Mouse (Mus musculus) thymus, postnatal 25 days (tissue): ENCODE data around the gene Lefty1.
A peak's percentile ranks its signal among the peaks of the same experiment; 100 is the strongest.
"Not testable (repeated sequence)": the region's sequence is repeated elsewhere in the genome, so short reads cannot be mapped to it uniquely, and the experiment has no call there.

Experiments
- DNase-seq: peaks from one replicate; pipeline ENCODE4 v3.0.0; 2022

Lefty1 gene

DNA sequence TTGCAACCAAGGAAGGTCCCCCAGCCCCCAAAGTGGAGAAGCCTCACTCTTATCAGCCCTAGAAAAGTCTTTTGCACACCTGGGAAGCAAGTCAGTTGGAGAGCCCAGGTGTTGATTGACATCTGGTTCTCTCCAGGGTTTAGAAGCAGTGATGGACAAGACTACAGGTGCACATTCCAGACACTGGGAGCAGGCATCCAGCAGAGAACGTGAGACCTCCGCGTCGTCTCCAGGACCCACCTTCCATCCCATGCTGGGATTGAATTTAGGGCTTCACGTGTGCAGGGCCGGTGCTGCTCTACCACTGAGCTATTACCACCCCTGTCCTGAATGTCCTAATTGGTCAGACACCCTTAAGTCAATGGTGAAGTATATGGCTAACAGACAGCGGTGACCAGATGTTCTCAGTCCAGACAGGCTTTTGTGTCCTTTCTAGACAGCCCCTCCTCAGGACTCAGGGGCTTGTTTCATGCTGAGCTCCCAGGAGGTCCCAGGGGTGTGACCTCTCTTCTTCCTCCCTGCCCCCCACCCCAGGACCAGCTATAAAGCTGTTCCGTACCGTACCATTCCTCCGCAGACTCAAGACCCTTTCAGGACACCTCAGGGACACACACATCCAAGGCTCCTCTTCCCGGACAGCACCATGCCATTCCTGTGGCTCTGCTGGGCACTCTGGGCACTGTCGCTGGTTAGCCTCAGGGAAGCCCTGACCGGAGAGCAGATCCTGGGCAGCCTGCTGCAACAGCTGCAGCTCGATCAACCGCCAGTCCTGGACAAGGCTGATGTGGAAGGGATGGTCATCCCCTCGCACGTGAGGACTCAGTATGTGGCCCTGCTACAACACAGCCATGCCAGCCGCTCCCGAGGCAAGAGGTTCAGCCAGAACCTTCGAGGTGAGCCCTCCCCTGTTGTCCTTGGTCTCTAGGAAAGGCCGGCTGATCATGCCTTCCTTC lies at the start of gene Lefty1:
Gene Lefty1 (plus strand): TSS at position 556 of the 953 bp plus-strand sequence.
- DNase-seq: no peak

DNA sequence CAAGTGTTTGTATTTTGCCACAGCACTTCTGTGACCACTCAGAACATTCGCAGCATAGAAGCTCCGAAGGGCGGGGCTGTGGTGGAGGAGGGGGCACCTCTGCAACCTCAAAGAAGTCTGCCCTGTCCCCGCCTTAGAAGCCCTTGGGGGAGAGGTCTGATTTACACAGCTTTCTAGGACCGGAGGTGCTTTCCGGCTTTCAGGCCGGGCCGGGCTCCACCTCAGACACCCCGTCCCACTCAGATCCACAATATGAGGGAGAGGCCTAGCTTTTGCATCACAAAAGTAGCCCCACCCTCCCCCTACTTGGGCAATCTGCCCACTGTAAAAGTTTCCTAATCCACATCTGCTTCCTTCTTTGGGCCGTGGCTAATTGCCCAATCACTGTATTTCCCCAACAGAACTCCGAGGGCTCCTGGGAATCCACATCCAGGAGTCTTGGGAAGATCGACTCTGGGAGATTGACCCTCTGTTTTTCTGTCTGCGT lies 46.2 kb upstream of the Lefty1 start:
- no peak for DNase-seq

DNA sequence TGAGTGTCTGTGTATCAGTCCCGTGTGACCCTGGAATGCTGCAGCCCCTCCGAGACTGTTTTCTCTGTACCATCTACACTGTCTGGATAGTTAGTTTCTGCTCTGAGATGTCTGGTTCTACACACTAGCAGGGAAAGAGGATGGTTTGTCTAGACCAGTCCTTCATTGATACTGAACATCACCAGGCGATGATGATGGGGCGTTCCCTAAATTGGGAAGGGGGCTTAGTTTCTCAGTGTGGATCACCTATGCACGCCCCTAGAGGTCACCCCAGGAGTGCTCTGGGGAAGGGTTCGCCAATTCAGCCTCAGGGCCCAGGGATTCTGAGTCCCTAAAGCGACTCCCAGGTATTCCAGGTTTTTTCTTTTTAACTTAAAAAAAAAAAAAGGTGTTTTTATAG lies 45.6 kb upstream of the Lefty1 start:
- DNase-seq: no peak

DNA sequence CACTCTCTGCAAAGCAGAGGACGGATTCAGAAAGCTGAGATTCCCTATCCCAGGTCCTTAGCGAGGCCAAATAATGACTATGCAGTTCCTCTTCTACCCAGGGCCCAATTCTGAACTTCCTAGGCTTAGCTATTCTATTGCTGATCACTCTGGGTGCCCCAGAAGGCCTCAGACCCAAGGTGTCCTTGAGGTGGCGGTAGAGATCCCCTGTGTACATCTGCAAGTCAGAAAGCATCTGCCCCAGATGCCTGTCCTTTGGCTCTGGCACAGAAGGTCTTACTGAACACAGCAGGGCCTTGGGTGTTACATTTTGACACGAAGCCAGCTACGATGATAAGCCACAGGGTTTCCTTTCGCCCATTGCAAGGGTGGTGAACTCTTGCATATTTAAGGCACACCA lies 45.0 kb upstream of the Lefty1 start:
- DNase-seq: peak; percentile 74

DNA sequence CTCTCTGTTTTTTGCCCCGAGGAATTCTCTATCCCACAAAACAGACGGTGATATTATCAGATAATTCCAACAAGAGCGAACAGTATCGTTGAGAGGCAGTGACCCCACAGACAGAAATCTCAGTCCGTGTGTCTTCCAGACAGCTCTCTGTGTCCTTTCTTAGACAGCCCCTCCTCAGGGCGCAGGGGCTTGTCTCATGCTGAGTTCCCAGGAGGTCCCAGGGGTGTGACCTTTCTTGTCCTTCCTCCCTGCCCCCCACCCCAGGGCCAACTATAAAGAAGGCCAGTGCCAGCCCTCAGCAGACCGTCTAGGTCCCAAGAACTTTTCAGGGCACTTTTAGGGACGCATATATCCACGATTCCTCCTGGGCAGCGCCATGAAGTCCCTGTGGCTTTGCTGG lies 42.0 kb upstream of the Lefty1 start, which contains the start of gene Lefty2:
Gene Lefty2 (plus strand): TSS at position 301 of the 400 bp plus-strand sequence.
- no peak for DNase-seq

DNA sequence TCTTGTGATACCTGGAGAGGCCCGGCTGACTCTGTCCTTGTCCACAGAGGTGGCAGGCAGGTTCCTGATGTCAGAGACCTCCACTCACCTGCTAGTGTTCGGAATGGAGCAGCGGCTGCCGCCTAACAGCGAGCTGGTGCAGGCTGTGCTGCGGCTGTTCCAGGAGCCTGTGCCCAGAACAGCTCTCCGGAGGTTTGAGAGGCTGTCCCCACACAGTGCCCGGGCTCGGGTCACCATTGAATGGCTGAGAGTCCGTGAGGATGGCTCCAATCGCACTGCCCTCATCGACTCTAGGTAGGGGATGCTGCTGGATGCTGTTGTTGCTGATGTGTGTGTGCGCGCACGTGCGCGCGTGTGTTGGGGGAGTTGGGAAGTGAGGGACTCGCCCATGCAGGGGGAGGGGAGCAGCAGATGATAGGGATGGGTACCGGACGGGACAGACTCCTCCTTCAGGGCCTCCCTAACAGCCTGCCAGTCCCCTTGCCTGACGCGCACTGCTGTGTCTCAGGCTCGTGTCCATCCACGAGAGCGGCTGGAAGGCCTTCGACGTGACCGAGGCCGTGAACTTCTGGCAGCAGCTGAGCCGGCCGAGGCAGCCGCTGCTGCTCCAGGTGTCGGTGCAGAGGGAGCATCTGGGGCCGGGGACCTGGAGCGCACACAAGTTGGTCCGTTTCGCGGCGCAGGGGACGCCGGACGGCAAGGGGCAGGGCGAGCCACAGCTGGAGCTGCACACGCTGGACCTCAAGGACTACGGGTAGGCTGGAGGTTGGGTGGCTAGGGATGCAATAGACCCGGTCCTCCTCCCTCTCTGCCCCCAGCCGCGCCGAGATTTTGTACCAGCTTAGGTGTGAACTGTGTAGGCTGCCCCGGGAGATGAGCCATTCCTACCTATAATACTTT lies 40.5 kb upstream of the Lefty1 start:
- not testable (repeated sequence) for DNase-seq

DNA sequence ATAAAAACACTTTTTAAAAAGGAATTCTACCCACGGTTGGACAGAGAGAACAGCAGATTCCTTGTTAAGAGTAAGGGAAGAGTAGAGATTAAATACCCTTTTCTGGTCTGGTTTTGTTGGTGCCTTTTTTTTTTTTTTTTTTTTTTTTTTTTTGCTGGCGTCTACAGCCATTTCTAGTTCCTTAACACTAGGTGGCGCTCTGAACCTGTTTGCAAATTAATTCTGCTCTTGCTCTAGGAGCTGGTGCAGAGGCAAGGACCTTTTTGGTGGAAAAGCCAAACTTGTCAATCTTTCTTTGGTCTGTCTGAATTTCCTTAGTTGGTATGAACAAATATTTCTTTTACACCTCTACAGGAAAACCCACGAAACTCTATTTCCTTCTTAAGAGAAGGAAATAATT lies 33.7 kb upstream of the Lefty1 start:
- DNase-seq: no peak

DNA sequence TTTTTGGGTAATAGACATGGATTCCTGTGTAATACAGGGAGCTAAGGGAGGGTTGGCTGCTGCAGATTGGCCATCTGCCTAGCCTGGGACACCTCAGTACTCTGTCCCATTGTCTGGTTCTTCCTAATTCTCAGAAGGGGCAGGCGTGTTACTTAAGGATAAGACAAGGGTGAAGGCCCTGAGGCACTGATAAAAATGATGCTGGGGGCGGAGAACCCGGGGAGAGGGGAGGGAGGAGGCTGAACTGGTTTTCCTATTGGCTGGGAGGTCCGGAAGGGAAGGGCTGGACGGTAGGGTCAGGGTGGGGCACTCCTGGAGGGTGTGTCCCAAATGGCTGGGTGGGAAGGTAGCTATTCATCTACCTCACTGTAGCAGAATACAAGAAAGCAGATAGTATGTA lies 31.9 kb upstream of the Lefty1 start:
- DNase-seq: no peak

DNA sequence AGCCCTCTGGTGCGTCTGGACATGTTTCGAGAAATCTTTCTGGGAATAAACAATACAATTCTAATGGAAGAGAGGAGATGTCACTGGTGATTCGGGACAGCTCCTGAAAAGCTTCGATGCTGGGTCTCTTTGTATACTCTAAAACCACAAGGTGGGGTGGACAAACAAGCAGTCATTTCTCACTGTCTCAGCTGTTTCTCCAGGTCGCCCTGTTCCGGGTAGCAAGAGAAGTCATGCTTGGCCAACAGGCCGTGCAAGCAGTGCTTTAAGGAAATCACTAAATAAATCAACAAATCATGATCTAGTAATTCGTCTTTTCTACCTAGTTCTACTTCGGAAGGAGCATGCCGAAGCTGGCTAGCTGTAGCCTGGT lies 31.2 kb upstream of the Lefty1 start:
- no peak for DNase-seq

DNA sequence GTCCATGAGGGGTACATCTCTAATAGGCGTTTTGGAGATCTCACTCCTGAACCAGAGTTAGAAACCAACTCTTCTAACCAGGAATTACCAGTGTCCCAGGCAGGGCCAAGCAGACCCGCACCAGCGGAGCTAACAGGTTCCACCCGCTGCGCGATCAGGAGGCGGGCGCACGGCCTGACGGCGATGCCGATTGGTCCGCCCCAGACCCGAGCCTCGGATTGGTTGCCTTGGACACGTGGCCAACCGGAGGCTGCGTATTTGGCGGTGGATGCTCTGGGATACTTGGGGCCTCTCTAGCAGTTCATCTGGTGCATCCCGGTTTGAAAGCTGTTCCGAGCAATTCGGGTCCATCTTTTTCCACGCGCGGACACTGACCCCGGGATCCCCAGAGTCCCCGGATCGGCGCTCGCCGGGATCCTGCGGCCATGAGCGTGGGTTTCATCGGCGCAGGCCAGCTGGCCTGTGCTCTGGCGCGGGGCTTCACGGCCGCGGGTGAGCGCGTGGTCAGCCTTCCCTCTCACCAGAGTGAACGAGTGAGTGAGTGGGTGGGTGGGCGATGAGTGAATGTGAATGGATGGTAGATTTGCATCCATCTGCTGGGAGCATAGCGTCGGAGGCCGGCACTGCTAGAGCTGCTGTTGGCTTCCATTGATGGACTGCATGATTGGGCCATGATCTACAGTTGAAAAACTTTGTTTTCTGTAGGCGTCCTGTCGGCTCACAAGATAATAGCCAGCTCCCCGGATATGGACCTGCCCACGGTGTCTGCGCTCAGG lies 30.6 kb upstream of the Lefty1 start, which contains the start of gene Pycr2:
Gene Pycr2 (plus strand): TSS at position 255 of the 776 bp plus-strand sequence.
- peak; percentile 95 for DNase-seq

DNA sequence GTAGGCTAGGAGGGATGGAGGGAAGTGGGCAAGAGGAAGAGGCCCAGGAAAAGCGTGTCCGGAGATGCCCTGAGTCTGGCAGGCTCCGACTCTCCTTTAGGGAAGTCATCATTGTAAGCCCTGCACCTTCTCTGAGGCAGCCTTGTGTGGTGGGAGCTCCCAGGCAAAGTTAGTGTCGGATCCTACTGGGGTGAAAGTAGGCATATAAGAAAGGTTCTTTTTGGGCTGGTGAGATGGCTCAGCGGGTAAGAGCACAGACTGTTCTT lies 30.1 kb upstream of the Lefty1 start:
- no peak for DNase-seq

DNA sequence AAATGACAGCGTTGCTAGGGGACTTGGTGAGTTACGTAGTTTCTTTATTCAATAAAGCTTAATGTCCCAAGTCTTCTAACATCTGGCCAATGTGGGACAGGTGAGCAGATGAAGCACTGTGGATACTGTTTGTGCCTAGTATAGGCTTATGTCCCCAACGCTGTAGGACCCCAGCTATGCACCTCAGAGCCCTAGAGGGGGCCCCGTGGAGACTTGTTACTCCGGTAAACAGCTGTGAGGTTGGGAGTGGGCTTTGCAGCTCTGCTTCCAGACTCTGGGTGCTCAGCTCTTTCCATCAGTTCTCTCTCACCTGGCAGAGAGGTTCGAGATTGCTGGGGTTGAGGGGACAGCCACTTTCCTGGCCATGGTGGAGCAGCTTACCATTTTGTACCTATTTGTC lies 29.5 kb upstream of the Lefty1 start:
- peak; percentile 37 for DNase-seq

DNA sequence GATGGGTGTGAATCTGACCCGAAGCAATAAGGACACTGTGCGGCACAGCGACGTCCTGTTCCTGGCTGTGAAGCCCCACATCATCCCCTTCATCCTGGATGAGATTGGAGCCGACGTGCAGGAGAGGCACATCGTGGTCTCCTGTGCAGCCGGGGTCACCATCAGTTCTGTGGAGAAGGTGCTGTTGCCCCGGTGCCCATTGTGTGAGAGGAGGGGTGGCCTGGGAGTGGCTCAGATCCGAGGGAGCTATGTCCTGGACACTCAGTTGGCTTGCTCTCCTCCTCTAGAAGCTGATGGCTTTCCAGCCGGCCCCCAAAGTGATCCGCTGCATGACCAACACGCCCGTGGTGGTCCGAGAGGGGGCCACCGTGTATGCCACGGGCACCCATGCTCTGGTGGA lies 28.9 kb upstream of the Lefty1 start:
- DNase-seq: no peak

DNA sequence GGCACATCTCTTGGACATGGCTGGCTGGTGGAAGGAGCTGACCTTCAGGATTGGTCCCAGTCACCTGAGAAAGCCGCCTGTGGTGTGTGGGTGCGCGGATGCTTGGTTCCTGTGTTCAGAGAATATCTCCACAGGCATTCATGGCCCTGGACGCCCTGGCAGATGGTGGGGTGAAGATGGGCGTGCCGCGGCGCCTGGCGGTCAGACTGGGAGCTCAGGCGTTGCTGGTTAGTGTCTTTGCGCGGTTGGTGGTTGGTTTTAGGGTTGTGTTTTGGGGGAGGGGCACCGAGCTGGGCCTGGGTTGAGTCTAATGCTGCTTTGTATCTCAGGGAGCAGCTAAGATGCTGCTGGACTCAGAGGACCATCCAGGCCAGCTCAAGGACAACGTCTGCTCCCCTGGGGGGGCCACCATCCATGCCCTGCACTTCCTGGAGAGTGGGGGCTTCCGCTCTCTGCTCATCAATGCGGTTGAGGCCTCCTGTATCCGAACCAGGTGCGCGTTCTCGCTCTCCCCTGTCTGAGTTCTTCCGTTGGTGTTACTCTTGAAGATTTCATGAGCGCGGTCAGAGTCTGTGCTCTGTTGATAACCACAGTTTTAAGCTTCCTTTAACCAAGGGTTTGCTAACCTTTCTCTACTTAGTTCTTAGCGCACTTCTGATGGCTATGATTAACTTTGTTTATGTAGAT lies 28.2 kb upstream of the Lefty1 start:
- peak; percentile 54 for DNase-seq

DNA sequence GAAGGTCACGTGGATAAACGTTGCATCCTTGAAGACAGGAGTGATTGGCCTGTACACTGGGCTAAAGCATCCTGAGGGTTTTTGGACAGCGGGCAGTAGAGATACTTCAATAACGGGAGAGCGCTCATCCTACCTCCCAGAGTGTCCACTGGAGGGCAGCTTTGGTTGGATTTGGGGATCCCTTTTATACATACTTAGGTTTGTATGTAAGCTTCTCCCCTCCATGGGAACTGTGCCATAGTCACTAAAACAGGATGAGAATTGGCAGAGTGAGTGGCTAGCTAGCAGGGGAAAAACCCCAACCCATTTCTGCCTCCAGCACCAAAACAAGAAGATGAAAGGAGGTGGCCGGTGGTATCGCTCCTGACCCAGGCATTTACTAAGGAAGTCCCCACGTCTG lies 23.7 kb upstream of the Lefty1 start:
- DNase-seq: no peak

DNA sequence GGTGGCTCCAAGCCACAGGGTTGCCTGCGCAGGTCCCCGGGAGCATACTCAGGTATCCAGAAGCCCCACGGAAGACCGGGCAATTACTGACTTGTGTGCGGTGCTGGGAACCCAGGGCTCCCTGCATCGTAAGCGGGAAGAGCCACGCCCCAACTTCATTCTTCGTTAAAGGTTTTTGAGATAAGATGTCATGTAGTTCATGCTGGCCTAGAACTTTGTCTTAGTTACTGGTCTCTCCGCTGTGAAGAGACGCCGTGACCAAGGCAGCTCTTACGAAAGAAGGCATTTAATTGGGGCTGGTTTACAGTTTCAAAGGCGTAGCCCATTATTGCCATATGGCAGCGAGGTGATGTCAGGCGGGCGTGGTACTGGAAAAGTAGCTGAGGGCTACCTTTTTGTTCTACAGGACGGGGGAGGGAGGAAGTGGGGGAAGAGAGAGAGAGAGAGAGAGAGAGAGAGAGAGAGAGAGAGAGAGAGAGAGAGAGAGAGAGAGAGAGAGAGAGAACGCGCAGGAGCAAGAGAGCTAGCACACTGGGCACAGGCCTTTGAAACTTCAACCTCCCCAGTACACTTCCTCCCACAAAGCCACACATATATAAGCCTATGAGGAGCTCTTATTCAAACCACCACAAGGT lies 23.1 kb upstream of the Lefty1 start:
- peak; percentile 53 for DNase-seq

DNA sequence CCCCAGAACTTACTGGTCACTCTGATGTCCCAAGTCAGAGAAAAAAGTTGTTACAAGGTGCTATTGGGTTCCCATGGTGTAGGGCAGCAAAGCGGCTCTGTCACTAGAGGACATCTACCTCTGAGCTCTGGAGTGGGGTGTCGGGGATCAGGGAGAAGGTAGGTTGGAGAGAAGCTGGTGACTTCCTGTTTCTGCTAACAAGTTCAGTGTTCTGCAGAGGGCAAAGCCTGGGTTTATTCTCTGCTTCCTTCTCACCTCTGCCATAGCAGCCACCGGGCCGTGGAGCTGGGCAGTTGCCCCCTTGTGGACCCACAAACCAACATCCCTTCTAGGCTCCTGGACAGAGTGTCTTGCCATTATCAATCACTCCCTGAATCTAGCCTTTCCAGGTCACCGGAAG lies 22.0 kb upstream of the Lefty1 start:
- DNase-seq: peak; percentile 40

DNA sequence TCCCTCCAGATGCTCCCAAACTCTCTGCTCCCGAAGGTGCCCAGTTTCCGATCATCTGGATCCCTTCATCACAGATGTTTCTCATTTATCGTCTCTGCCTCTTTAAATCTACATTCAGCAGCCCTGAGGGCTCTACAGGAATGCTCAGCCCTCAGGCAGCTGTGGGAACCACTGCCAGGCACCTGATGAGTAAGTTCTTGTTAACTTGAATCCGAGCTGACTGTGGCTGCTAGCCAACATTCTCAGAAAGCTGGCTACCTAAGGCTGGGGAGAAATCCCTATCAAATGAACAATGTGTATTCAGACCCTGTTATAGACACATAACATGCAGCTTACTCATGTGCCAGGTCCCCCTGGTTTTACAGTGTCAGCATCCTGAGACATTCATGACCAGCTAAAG lies 21.0 kb upstream of the Lefty1 start:
- no peak for DNase-seq

DNA sequence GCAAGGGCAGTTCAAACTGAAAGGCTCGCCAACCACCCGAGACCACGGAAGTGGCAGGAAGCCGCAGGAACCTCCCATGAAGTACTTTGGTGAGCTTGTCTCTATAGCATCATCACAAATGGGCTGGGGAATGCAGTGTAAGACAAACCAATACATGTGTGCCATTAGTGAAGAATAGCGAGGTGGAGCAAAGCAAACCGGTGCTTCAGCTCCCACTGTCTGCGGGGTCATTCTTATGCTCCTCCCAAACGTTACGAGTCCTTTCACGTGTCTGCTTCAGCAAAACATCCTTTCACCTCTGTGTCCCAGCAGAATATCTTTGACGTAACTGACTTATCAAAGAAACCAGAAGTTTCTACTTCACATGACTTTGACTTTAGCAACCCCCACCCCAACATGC lies 18.4 kb upstream of the Lefty1 start:
- DNase-seq: no peak

DNA sequence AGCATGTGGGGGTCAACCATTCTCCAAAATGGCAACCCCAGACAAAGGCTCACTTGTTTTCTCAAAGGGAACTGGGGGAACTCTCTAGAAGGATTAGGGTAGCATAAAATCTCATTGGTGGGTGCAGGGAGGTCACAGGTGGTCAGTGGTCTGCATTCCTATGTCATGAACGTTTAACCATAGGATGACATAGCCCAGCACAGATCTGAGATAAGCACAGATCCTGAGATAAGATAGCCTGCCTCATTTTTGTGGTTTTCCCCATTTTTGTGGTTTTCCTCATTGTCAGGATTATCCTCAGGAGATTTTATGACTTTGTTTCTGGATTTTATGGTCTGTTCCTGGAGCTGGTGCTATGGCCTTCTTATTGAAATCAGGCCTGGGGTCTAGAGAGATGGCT lies 17.8 kb upstream of the Lefty1 start:
- no peak for DNase-seq

DNA sequence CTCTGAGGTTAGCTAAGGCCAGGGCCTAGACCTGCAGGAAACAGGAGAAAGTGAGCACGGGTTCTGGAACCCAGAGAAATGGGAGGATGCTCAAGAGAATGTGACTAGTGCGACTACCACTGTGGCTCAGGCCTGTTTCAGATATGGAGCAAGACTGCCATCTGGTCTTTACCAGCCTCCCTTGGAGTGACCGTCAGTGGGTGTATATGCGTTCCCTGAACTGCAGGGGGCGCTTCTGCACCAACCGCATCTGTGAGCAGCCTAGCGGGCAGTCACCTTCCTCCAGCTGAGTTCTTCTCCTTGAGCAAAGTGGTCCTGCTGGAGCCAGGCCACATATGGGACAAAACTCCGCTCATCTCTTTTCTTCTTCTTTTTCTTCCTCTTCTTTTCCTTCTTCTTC lies 15.1 kb upstream of the Lefty1 start:
- no peak for DNase-seq
